Mouse (Mus musculus) heart, adult 2 months (tissue): ENCODE measurements around the gene Kctd13.

Experiments used
- CTCF ChIP-seq: fragments of 200-600 bp; IDR thresholded peaks from 2 replicates; pipeline ENCODE4 v1.8.1; 2022; ENCODE audit warnings: antibody characterized with exemption, mild to moderate bottlenecking, moderate library complexity
- POLR2A ChIP-seq: fragments of 200-500 bp; IDR thresholded peaks from 2 replicates; pipeline ENCODE4 v1.6.1; 2011; ENCODE audit warnings: mild to moderate bottlenecking, low read depth, low read length, control low read depth; ENCODE audit not compliant: insufficient read depth

DNA sequence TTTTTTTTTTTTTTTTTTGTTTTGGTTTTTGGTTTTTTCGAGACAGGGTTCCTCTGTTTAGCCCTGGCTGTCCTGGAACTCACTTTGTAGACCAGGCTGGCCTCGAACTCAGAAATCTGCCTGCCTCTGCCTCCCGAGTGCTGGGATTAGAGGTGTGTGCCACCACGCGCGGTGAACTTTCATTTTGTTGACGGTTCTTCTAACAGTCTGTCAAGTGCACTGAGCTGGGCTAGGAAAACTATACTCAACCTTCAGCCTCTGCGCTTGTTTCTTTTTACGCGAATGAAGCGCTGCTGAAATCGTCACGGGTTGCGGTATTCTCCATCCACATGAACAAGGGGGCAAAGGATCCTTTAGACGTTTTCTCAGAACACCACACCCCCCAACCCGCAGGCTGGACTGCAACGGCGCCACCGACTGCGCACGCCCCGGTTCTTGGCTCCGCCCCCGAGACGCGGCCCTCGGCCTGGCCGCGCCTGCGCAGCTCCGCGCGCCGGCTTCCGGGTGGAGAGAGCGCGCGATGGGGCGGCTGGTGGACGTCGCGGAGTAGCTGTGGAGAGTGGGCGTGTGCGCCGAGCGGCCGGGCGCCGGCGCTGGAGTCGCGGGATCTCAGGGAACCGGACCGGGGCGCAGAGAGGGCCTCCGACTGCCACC is at the start of gene Kctd13:
- TF ChIP-seq POLR2A: peak; percentile 52
- no peak for TF ChIP-seq CTCF
